Comparison of ENCODE assay signal across 28 mouse cellular contexts in the genomic region with DNA sequence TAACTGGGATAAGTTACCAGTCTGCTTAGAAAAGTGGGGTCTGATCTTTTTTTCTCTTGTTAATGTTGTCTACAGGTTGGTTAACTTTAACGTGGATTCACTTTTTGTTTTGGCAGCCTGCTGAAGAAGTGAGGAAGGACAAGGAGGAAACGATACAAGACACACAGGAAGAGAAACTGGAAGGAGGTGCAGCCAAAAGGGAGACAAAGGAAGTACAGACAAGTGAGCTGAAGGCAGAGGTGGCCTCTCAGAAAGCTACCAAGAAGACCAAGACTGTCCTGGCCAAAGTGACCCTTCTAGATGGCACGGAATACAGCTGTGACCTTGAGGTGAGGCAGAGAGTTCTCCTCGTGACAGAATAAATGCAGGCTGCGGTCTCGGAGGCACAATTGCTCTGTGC.
DNase-seq lines count a peak whose midpoint lies in the region; ATAC-seq and TF ChIP-seq lines count a peak whose summit lies in the region.
"Had no signal": no experiment of that assay in that cellular context is flagged by ENCODE, and none has a peak within 500 bp of the region (broad histone marks: within the 10 kb centered on the region; RNA-seq: fewer than 3 reads in every experiment).

No protein-coding gene starts in this region.

- 0 out of 2 replicates have a peak overlapping the region, but pooled peaks have one; percentile 10 for H3K27ac ChIP-seq in heart, embryonic 13.5 days (replicated peaks)
- no peak overlapping the region for H3K27ac ChIP-seq in midbrain, embryonic 11.5 days (ENCODE audit: low read depth, low read length)
- no peak overlapping the region for H3K27ac ChIP-seq in midbrain, embryonic 10.5 days (replicated peaks)
- peak overlapping the region; percentile 54 for H3K27ac ChIP-seq in bone marrow macrophage, adult 2 months (ENCODE audit: insufficient read depth, low read depth, low read length)
- no peak overlapping the region for H3K27ac ChIP-seq in forebrain, embryonic 14.5 days (ENCODE audit: low read depth, low read length)
- H3K27ac ChIP-seq: forebrain, embryonic 10.5 days; gastrocnemius, adult 2 months; heart, embryonic 10.5 days; hindbrain, embryonic 13.5 days; kidney, postnatal 0 days; liver, embryonic 15.5 days; midbrain, embryonic 13.5 days; neural tube, embryonic 13.5 days had no signal

- no peak overlapping the region for H3K4me3 ChIP-seq in heart, embryonic 13.5 days
- H3K4me3 ChIP-seq in midbrain, embryonic 11.5 days (ENCODE audit: low read depth, low read length), result no peak overlapping the region
- no peak overlapping the region for H3K4me3 ChIP-seq in midbrain, embryonic 10.5 days
- H3K4me3 ChIP-seq in bone marrow macrophage, adult 2 months (ENCODE audit: insufficient read depth, low read length), result no peak overlapping the region
- H3K4me3 ChIP-seq in forebrain, embryonic 14.5 days (ENCODE audit: low read depth, low read length), result no peak overlapping the region
- H3K4me3 ChIP-seq: forebrain, embryonic 10.5 days; gastrocnemius, adult 2 months; heart, embryonic 10.5 days; hindbrain, embryonic 13.5 days; liver, embryonic 15.5 days; midbrain, embryonic 13.5 days; neural tube, embryonic 13.5 days had no signal

- H3K4me2 ChIP-seq in heart, embryonic 13.5 days, result no peak overlapping the region
- no peak overlapping the region for H3K4me2 ChIP-seq in midbrain, embryonic 11.5 days
- H3K4me2 ChIP-seq in forebrain, embryonic 14.5 days (ENCODE audit: low read length), result no peak overlapping the region
- H3K4me2 ChIP-seq: hindbrain, embryonic 13.5 days; liver, embryonic 15.5 days; lung, embryonic 14.5 days; midbrain, embryonic 13.5 days; neural tube, embryonic 13.5 days had no signal

- no peaks in the 10 kb centered on the region for H3K27me3 ChIP-seq in heart, embryonic 13.5 days (replicated peaks)
- no peaks in the 10 kb centered on the region for H3K27me3 ChIP-seq in midbrain, embryonic 11.5 days (ENCODE audit: control insufficient read depth, insufficient read depth, low read length)
- H3K27me3 ChIP-seq in midbrain, embryonic 10.5 days (ENCODE audit: low read depth, poor library complexity, severe bottlenecking), result no peaks in the 10 kb centered on the region
- no peaks in the 10 kb centered on the region for H3K27me3 ChIP-seq in forebrain, embryonic 14.5 days (replicated peaks; ENCODE audit: control insufficient read depth, insufficient read depth, low read length)
- H3K27me3 ChIP-seq: hindbrain, embryonic 13.5 days; liver, embryonic 15.5 days; midbrain, embryonic 13.5 days; neural tube, embryonic 13.5 days had no signal

- no peaks in the 10 kb centered on the region for H3K9me3 ChIP-seq in heart, embryonic 13.5 days
- no peaks in the 10 kb centered on the region for H3K9me3 ChIP-seq in midbrain, embryonic 11.5 days (ENCODE audit: control insufficient read depth, low read length)
- H3K9me3 ChIP-seq in midbrain, embryonic 10.5 days (replicated peaks), result no peaks in the 10 kb centered on the region
- H3K9me3 ChIP-seq in forebrain, embryonic 14.5 days (replicated peaks; ENCODE audit: control insufficient read depth, low read length), result no peaks in the 10 kb centered on the region
- H3K9me3 ChIP-seq: forebrain, embryonic 10.5 days; heart, embryonic 10.5 days; hindbrain, embryonic 13.5 days; liver, embryonic 15.5 days; midbrain, embryonic 13.5 days; neural tube, embryonic 13.5 days had no signal

- no peak overlapping the region for H3K9ac ChIP-seq in heart, embryonic 13.5 days
- no peak overlapping the region for H3K9ac ChIP-seq in midbrain, embryonic 11.5 days (ENCODE audit: low read length)
- H3K9ac ChIP-seq in forebrain, embryonic 14.5 days (ENCODE audit: low read length), result no peak overlapping the region
- H3K9ac ChIP-seq: hindbrain, embryonic 13.5 days; liver, embryonic 15.5 days; lung, embryonic 14.5 days; midbrain, embryonic 13.5 days; neural tube, embryonic 13.5 days had no signal

- TF ChIP-seq CTCF in bone marrow macrophage, adult 2 months (IDR thresholded peaks at IDR 0.05; ENCODE audit: low read depth, low read length), result no peak

- no peak for ATAC-seq in heart, embryonic 13.5 days (ENCODE audit: extremely low read depth, insufficient number of reproducible peaks, low FRiP score, low TSS enrichment)
- no peak for ATAC-seq in midbrain, embryonic 11.5 days (ENCODE audit: low FRiP score)
- ATAC-seq in megakaryocyte, adult 5-6 weeks (ENCODE audit: poor library complexity, severe bottlenecking), result peak; percentile 57; the same call in 1 of the 2 replicates
- no peak for ATAC-seq in forebrain, embryonic 14.5 days
- ATAC-seq: CD4-positive, CD25-positive, alpha-beta regulatory T cell, adult 4 months; forebrain, embryonic 16.5 days; intestine, embryonic 16.5 days; midbrain, embryonic 13.5 days had no signal

- no peak for DNase-seq in heart, adult 18-20 months
- DNase-seq in midbrain, embryonic 11.5 days (ENCODE audit: low spot score, missing footprints), result peak; percentile 54
- DNase-seq in midbrain, embryonic 10.5 days (ENCODE audit: low spot score), result no peak
- DNase-seq in forebrain, embryonic 14.5 days (ENCODE audit: low spot score), result no peak
- DNase-seq in adrenal gland, postnatal 25 days, result no peak
- DNase-seq: adrenal gland, postnatal 14 days; cerebellum, adult 2 months; cerebellum, postnatal 25 days; gastrocnemius, adult 2 months; gastrocnemius, postnatal 36 days; heart, postnatal 4 days; kidney, adult 8-10 months; layer of hippocampus, postnatal 36 days; lung, embryonic 14.5 days; thymus, postnatal 4 days had no signal

- no peak for TF ChIP-seq POLR2A in bone marrow macrophage, adult 2 months (IDR thresholded peaks at IDR 0.05; ENCODE audit: borderline replicate concordance, low read depth, low read length)

- H3K4me1 ChIP-seq in heart, embryonic 13.5 days, result peaks cover 47% of the 10 kb centered on the region
- 0 out of 2 replicates have a peak, but pooled peaks cover 2% of the 10 kb centered on the region for H3K4me1 ChIP-seq in midbrain, embryonic 11.5 days (ENCODE audit: control insufficient read depth, insufficient read depth, low read length)
- H3K4me1 ChIP-seq in midbrain, embryonic 10.5 days, result peaks cover 17% of the 10 kb centered on the region
- peaks cover 36% of the 10 kb centered on the region for H3K4me1 ChIP-seq in bone marrow macrophage, adult 2 months (ENCODE audit: control insufficient read depth, insufficient read depth, low read length)
- no peaks in the 10 kb centered on the region for H3K4me1 ChIP-seq in forebrain, embryonic 14.5 days (ENCODE audit: control insufficient read depth, insufficient read depth, low read length)
- H3K4me1 ChIP-seq: hindbrain, embryonic 13.5 days; liver, embryonic 15.5 days; neural tube, embryonic 13.5 days had no signal

- 75% methylated on average over 6 of the region's 6 CpGs for WGBS in heart, embryonic 13.5 days
- 89% methylated on average over 6 of the region's 6 CpGs for WGBS in midbrain, embryonic 11.5 days
- WGBS in midbrain, embryonic 10.5 days, result 84% methylated on average over 6 of the region's 6 CpGs
- WGBS in forebrain, embryonic 14.5 days, result 80% methylated on average over 6 of the region's 6 CpGs

- H3K36me3 ChIP-seq in heart, embryonic 13.5 days, result peaks cover 31% of the 10 kb centered on the region
- no peaks in the 10 kb centered on the region for H3K36me3 ChIP-seq in midbrain, embryonic 11.5 days (ENCODE audit: control insufficient read depth, insufficient read depth, low read length)
- peaks cover 14% of the 10 kb centered on the region for H3K36me3 ChIP-seq in midbrain, embryonic 10.5 days
- H3K36me3 ChIP-seq in forebrain, embryonic 14.5 days (ENCODE audit: control insufficient read depth, insufficient read depth, low read length), result no peaks in the 10 kb centered on the region
- H3K36me3 ChIP-seq: hindbrain, embryonic 13.5 days; liver, embryonic 15.5 days; midbrain, embryonic 13.5 days had no signal

Comparison
In these comparisons a context has a peak if more than half of its experiments do, and no peak if none do; other contexts are left out.
1. H3K27ac ChIP-seq: peak in heart, embryonic 13.5 days (single experiment) and bone marrow macrophage, adult 2 months (single experiment); none in midbrain, embryonic 11.5 days (single experiment), midbrain, embryonic 10.5 days (single experiment) and forebrain, embryonic 14.5 days (single experiment).